Mouse (Mus musculus) thymus, postnatal 36 days (tissue): ENCODE results near the gene Atxn10.
A peak's percentile ranks its signal among the peaks of the same experiment; 100 is the strongest.

ENCODE experiments used
- DNase-seq, 2 experiments: peaks; one replicate each; pipeline ENCODE4 v3.0.0; 2022; ENCODE audit warnings: mixed read lengths in 2 of 2

The Atxn10 gene

GRCm38 (mm10) chr15:85479919-85480318, 143.9 kb downstream of the Atxn10 start:
- no peak for DNase-seq

- peak; percentile 13 to 32 for DNase-seq
Observed at GRCm38 (mm10) chr15:85480630-85481029, 144.6 kb downstream of the Atxn10 start.

- no peak for DNase-seq
Observed at GRCm38 (mm10) chr15:85488900-85489299, 152.9 kb downstream of the Atxn10 start.

GRCm38 (mm10) chr15:85489751-85490150, 153.7 kb downstream of the Atxn10 start:
- DNase-seq: no peak

GRCm38 (mm10) chr15:85494163-85494621, 158.1 kb downstream of the Atxn10 start:
- DNase-seq: no peak

- no peak for DNase-seq
Observed at GRCm38 (mm10) chr15:85497548-85497947, 161.5 kb downstream of the Atxn10 start.

GRCm38 (mm10) chr15:85497981-85498475, 162.0 kb downstream of the Atxn10 start:
- DNase-seq: no peak

GRCm38 (mm10) chr15:85500267-85500666, 164.2 kb downstream of the Atxn10 start:
- DNase-seq: no peak

- no peak for DNase-seq
Observed at GRCm38 (mm10) chr15:85503127-85503526, 167.1 kb downstream of the Atxn10 start, which contains the start of gene 7530416G11Rik. Gene 7530416G11Rik, minus strand, starts transcription at chr15:85503227.

GRCm38 (mm10) chr15:85505118-85505925, 169.3 kb downstream of the Atxn10 start:
- no peak for DNase-seq

- no peak for DNase-seq
Observed at GRCm38 (mm10) chr15:85506680-85507079, 170.6 kb downstream of the Atxn10 start.

GRCm38 (mm10) chr15:85507370-85508014, 171.4 kb downstream of the Atxn10 start:
- DNase-seq: no peak
